Mouse (Mus musculus) neural tube, embryonic 10.5 days (tissue): ENCODE measurements at regions not wholly inside any gene's neighbourhood (a gene's known extent, or its start where the extent isn't known, plus 50 kb on each side); places are given as distances from the start of the nearest gene placed in this dataset.

Experiments used
- DNase-seq: peaks from one replicate; pipeline ENCODE4 v3.0.0-alpha.2; 2017; ENCODE audit warnings: low spot score; ENCODE audit errors: extremely low spot score

DNA sequence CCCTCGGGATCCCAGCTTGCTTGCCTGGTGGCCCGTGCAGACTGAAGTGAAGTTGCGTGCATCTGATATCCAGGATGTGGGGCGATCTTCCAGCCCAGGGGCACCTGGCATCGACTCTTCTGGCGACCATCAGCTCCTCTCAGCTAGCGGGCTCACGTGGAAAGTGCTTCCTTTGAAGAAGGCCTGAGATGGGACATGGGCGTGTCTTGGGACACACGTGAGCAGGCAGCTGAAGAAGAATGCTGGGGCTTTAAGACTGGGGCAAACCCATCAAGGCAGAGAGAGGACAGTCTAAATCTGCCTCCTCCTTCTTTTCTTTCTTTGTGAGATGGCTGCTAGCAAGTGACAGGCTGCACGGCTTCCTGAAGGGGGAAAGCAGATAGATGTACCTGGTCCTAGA is 142.3 kb upstream of the Mrps10 start:
- DNase-seq = no peak

DNA sequence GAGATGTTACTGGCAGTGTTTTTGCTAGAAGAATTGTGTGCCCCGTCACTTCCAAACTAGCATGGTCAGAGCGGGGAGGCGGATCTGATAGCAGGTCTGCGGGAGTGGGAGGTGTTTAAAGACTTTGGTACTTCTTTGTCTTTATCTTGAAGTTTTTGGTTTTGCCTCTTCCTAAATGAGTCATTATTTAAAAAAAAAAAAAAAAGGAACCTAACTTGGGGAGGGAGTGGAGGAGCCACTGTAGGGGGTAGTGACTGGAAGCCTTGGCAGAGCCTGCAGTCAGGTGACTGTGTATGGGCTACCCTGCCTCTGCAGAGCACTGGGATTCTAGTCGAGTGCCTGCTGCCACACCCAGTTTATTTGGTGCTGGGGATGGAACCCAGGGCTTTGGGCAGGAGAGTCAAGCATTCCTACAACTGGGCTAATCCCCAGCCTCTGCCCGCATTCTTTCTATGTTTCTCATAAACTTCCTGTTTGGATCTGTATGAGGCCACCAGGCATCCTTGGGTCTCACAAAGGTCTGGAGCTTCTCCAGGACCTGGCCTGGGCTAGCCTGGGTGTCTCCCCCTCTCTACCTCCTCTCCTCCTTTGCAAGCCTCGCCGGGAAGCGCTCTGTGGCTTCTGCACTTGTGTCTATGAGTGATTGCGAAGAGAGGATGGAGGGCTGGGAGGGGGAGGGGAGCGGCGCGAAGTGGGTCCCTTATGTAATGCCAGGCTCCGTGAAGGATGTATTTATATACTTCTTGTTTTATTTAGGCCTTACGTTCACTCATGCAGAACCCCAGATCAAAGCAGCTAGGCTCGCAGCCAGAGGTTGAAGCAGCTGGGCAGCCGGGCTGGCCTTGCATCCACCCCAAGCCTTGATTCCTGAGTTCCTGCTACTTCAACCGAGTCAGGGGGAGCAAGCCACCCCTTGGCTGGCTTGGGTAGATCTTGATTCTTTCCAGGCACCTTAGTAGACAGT is 143.1 kb upstream of the Mrps10 start:
- DNase-seq = no peak

DNA sequence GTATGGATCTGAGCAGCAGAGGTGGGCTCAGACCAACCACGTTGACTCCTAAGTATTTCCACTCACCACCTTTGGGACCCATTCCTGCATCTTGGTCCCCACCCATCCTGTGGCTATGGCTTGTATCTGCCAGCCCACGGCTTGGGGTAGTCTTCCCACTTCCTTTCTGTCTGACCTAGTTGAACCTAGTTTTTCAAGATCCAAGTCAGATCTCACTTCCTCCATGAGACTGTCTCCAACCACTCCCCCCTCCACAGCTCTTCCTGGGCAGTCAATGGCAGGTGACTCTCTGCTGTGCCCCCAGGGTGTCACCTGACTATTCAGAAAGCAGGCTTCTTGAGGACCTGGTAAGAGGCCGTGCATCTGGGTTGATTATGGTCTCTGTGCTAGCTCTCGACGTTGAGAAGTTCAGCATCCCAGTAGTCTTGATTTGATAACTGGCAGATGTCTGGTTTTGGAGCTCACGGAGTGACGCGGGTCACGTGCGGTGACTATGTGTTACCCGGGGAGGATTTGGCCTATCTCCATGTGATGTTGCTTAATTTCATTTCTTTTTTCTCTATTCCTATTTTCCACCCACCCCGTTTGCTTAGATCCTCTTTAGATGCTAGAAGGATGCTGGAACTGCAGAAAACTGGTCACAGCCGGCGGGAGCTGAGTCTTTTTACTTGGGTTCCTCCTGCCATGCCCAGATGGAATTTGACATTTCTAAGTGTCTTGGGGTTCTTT is 147.5 kb upstream of the Mrps10 start:
- no peak for DNase-seq

DNA sequence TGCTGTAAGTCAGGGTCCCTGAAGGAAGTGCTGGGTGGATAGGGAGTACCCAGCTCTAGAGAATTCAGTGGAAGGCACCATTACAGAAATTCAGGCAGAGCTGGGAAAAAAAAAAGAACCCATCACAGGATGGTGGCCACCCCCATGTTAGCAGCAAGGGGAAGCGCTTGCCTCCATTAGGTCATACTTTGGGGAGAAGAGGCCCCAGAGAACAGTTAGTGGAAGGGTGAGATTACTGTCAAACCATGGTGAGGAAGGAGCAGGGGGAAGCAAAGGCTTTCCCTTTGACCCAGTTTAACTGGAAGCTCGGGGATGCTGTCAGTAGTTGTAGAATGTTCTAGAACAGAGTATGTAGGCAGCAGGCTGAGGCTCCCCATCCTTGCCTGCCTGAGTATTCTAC is 148.8 kb upstream of the Mrps10 start:
- DNase-seq = no peak

DNA sequence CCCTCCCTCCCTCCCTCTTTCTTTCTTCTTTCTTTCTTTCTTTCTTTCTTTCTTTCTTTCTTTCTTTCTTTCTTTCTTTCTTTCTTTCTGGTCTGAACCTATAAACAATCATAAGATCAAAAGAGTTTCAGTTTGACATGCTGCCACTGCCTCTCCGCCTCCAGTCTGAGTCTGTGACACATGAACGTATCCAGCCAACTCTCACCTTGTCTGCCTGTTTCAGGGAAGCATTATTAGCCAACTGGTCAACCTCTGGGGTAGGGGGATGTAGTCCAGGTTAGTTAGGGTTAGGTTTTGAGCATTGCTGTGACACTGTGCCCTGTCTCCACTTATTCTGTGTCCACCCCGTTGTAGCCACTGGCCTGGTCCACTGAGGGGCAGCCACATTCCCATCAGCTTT is 152.2 kb upstream of the Mrps10 start:
- no peak for DNase-seq

DNA sequence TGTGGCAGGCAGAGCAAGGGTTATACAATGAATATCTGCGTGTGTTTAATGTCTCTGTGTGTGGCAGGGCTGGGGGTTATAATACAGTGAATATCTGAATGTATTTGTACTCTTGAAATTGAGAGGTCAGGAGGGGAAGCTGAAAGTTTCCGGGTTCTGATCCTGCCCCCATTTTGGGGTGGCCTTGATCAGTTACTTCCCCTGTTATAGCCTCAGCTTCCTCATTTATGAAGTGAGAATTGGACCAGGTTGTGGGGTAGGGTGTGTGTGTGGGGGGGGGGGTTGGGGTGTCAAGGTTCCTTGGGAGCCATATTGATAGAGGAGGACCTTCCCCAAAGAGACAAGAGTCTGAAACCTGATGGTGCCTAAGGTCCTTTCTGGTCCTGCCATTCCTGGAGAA is 152.8 kb upstream of the Mrps10 start:
- DNase-seq = no peak

DNA sequence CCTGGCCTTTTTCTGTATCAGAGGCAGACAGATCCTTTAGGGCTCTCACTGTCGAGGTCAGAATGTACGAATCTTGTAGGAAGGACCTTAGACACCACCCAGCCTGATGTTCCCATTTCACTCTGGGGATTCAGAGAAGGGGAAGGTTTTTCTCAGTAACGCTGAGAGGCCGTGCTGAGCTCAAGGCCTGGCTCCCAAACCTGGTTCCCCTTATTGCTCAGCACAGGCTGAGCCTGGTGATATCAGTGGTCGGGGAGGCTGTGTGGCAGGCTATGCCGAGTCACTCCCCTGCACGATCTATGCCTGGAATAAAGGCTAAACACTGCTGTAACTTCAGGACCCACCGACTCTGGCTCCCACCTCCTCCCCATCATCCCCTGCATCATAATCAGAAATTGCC is 154.6 kb upstream of the Mrps10 start:
- no peak for DNase-seq

DNA sequence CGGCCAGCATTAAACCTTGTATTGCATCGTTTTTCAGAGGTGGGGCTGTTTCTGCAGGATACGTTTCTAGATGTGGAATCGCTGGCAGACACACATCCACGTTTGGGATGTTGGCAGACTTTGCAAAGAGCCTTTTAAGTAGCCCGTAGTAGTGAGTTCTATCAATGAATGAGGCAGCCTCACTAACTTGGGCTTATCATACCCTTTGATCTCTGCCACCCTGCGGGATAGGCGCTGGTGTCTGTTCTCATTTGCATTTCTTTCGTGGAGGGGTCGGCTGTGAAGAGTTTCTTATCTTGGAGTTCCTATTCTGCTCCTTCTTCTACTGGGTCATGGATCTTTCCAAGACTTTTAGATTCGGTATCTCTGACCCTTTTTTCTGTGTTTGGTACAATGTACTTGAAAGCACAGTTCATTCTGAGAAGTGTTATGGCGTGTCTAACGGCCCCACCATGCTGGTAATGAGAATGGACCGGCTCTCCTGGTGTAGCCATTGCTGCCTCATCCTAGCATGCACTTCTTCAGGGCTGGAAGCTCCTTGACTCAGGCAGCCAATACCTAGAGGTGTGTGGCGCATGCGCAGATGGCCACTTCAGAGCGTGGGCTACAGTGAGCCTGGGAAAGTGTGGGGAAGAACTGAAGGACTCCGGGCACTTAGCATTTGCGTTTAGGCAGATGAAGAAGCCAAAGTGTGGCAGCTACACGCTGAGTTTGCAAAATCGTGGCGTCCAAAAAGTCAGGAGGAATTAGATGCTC is 158.1 kb upstream of the Mrps10 start:
- DNase-seq = no peak

DNA sequence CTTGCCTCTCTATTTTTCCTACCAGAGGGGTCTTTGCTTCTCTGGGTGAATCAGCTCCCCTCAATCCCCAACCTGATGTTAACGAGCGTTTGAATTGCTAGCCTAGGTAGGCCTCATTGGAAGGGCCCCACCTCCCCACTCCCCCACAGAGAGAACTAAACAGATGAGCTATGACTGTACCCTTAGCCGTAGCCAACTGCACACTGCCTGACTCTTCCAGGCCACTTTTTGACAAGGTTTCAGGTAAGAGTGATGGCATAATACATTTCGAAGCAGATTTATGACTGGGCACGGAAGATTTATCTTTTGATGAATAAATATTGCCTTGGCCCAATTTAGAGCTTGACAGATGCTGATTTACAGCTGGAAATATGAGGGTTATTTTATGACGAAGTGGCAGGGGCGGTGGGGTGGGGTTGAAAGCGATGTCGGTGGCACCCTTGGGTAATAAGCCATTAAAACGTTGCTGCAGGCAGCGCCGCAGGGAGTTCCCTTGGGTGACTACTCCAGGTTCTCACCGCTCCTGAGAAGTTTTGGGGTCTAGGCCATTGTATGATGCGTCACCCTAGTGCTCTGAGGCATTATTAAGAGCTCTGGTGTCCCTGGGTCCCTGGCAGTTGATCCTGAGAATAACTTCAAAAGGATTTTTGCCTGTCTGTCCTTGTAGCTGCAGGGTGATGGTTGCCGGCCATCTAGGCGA is 159.7 kb upstream of the Mrps10 start:
- DNase-seq = no peak

DNA sequence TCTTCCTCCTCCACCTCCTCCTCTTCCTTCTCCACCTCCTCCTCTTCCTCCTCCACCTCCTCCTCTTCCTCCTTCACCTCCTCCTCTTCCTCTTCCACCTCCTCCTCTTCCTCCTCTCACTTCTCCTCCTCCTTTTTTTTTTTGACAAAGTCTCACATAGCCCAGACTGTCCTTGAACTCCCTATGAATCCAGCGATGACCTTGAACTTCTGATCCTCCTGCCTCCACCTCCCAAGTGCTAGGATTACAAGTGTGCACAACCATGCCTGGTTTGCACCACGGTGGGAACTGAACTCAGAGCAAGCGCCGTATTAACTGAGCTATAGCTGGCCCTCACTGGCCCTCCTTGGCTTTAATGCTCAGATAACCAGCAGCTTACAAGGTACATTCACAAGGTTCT is 161.2 kb upstream of the Mrps10 start:
- no peak for DNase-seq

DNA sequence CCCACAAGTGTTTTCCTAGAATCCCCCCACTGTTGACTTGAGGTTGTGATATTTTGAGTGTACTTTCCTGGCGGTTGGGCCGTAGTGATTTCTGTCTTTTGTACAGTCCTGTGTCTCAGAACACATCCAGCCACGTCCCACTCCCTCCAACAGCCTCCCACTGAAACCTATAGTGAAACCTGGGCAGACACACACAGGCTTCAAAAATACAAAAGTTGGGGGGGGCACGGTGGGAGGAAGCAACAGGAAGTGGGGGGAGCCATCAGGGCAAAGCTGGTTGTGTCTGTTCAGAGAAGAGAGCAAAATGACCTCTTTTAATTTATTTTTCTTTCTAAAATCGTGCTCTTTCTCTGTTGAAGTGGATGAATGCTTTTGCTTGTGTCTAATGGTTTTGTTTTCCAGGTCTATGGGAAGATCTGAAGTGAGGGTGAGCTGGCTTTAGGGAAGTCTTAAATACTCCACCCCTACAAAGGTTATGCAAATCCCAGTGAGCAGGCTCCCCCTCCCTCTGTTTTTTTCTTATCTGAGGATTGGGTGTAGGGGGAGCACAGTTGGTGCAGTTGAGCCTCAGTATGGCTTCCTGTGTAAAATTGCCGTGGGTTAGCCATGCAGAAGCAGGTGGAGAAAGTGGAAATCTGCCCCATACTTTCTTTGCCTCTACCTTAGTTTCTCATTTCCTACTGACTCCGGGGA is 164.1 kb upstream of the Mrps10 start:
- no peak for DNase-seq

DNA sequence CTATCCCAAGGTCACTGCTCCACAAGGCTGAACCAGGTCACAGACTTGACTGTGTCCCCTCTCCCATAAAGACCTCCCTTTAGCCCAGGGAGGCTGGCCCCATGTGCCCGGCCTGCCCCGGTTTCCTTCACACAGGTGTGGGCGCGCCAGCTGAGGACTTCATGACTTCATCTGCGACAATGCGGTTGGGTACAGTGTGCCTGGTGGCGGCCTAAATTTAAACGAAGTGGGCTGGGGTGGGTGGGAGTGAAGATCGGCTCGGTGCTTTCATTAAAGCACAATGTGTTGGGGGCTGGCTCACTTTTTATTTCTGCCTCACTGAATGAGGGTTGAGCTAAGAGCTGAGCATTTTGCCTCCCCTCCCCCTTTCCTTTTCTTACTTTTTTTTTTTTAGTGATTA is 169.5 kb upstream of the Mrps10 start:
- no peak for DNase-seq

DNA sequence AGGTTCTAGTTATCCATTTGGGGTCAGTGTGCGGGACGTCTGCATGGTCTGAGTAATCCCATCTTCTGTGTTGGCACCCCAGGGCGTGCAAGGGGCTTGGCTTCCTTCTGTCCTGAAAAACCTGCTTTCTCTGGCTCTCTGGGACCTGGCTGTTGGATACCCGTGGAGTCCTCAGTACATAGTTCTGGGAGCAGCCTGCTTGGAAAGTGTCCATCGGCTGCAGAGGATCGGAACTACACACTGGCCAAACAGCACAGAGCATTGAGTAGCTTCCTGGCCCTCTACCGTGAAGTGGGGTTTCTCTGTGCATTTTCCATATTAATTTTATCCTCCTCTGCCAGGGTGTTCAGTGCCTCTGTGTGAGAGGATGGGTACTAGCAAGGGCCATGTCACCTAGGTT is 170.7 kb upstream of the Mrps10 start:
- DNase-seq = no peak

DNA sequence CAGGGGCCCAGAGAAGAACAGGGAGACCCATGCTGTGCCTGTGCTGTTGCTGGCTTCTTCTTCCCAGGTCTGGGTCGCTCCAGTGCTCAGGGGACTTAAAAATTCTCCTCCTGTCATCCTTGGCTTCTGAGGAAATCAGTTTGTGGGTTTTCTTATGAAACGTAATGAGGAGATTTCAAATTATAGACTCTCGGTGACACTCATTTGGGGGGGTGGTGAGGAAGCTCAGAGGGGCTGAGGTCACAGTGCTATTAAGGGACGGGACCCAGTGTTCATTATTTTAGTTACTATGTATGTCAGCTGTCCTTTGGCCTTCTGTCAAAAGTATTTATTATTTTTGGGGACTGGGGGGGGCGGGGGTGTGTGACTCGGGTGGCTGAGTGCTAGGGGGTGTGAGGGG is 171.7 kb upstream of the Mrps10 start:
- no peak for DNase-seq

DNA sequence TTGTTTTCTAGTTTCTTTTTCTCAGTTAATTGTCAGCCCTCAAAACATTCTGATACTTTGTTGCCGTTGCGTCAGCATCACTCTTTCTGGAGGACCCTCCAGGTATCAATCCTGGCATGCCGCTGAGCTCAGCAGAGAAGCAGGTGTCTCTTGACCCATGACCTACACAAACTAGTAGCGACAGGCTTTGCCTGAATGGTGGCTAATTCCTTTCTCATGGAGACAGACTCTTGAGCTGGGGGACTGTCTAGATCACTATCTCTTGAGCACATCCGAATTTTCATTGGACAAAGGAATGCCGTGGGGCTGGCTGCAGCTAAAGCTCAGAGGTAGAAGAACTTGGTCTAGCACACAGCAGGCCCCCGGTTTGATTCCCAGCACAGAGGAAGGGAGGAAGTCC is 172.7 kb upstream of the Mrps10 start:
- DNase-seq = no peak

DNA sequence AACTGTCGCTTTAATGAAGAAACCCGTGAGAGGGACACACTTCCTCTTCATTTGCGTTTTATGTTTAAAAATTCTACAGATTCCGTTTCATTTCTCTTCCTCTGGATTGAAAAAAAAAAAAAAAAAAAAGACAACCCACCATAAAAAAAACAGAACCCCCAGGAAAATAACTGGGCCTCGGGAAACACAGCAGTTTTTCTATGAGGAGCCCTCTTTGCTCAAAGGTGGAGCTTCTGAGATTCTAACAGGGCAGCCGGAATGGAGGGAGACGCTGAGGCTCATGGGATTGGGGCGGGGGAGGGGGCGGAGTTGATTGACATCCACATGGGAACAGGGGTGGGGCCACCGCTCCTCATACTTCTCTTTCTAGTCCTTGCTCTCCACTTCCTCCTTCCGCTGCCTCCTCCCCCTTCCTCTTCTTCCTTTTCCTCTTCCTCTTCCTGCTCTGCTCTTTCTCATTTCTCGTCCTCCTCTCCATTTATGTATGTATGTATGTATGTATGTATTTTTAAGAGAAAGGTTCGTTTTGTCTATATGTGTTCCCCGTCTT is 174.1 kb upstream of the Mrps10 start:
- DNase-seq = no peak

DNA sequence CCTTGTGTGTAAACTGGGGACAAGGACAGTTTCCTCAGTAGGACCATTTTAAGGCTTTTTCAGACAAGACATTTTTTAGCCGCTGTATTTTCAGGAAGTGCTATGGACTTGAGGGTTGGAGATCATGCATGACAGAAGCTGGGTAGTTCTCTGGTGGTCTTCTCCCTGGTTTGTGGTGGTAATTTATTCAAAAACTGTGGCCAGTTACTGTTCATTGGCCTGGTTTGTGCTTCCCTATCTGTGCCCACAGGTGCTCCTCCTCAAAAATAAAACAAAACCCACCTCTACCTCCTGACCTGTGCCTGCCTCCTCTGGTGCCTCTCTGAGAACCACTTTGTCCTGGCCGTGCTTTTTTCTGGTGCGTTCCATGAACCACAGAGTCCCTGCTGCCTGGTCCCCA is 177.3 kb upstream of the Mrps10 start:
- no peak for DNase-seq

DNA sequence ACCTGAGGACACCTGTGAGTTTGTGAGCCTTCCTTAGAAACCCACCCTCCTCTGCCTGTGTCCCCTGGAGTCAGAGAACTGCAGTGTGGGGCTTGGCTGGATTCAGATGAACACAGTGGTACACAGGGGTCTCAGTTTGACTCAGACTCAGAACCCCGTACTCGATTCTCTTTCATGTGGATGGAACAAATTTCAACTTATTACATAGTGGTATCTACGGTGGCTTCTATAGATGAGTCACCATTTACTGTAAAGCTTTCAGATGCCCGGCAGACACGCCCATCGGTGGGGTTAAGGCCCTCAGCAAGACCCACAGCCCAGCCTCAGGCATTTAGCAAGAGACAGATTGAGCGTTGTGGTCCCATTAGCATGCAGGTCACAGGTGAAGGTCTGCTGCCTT is 178.9 kb upstream of the Mrps10 start:
- no peak for DNase-seq

DNA sequence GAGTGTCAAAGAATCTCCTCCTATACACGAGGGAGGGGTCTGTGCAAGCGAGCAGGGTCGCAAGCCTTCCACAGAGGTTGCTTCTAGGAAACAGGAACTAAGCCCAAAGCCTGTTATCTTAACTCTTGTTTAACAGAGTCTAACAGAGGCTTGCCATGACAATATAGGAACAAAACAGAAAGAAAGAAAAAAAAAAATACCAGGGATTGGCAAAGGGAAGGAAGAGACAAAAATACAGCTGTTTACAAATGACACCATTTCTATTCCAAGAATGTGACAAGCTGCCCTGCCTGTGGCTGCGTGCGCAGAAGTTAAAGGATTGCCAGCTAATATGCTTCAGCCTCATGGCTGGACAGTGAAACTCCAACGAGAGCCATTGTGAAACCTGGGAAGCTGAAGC is 173.8 kb upstream of the Ubr2 start:
- DNase-seq = no peak

DNA sequence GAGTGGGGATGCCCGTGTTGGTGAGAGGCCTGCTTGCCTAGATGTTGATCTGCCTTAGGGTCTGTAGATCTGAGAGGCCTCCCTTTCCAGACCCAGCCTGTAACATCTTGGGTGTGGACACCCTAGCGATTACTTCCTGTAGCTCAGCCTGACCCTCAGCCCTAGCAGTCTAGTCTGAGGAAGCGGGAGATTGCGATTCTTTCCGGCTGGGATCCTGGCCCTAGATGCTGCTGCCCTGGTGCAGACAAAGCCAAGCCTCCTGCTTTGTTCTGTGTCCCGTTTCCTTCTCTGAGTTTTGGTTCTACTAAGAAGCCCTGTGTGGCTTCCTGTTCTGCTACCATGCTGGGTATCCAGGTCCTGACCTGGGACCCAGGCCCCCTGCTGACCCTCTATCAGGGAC is 171.8 kb upstream of the Ubr2 start:
- no peak for DNase-seq

DNA sequence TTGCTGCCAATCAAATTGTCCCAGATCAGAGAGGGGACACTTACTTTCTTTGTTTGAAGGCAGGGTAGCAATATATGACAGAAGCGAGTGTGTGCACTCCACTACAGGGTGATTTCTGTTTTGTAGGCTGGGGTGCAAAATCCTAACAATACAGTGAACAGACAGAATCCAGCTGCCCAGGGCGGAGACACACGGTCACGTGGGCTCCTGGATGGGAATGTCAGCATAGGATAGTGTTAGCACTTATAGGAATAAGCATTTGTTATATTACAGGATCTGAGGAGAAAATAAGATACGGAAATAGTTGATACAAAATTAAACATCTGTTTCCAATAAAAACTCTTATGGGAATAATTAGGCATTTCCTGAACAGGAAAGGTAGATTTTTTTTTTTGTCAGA is 169.1 kb upstream of the Ubr2 start:
- DNase-seq = no peak
